Mouse (Mus musculus) E14TG2a.4 (cell line): ENCODE measurements at regions not wholly inside any gene's neighbourhood (a gene's known extent, or its start where the extent isn't known, plus 50 kb on each side); places are given as distances from the start of the nearest gene placed in this dataset.

Source experiments
- CTCF ChIP-seq: conservative IDR thresholded peaks from 2 replicates; pipeline ENCODE4 v1.5.1; 2014; ENCODE audit warnings: low read length
- NANOG ChIP-seq: IDR thresholded peaks from 2 replicates; pipeline ENCODE4 v1.6.1; 2014; ENCODE audit warnings: borderline replicate concordance, low read length, mixed read lengths
- POU5F1 ChIP-seq: IDR thresholded peaks from 2 replicates; pipeline ENCODE4 v1.6.1; 2014; ENCODE audit warnings: low read length, borderline replicate concordance

DNA sequence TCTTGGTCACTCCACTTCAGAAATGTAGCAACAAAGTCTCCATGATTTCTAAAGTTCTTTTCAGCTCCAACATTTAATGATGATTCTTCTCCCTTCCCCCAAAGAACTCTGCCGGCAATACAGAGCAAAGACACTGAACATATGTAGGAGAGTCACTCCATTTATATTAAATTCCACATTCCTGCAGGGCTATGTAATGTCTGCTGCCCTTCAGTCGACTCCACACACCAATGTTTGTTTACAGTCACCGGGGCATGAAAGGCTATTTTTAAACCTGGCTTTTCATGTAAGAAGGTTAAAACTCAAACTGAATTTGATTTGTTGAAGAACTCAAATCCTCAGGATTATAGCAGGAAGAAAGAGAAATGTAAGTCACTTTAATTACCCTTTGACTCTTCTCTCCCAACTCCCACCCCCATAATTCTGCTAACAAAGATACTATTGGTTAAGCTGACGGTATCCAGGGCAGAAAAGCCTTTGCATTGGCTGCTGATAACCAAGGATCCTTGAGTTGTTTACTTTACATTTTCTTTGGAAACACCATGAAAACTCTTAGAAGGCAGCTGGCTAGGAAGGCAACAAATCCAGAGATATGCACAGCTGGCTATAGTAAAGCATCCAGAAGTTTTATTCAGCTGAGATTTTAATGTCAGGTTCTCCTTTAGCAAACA, 360.6 kb downstream of the Gsdmc2 start:
- no peak for TF ChIP-seq CTCF
- TF ChIP-seq NANOG: no peak
- no peak for TF ChIP-seq POU5F1
